Mouse (Mus musculus): ENCODE results near the gene Rusc2.

DNA sequence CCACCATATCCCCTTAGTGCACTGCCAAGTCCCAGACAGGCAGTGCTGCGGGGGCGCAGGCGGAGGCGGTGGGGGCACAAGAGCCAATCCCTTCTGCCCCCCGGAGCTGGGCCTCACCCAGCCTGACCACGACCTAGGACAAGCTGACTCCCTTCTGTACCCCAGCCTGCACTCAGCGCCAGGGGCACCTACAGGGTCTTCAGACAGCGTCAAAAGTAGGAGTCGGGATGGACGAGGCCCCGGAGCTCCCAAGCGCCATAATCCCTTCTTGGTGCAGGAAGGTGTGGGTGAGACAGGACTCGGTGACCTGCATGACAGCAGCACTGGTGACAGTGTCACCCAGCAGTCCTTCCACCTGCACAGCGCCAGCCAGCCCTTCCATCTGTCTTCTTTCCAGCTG lies 33.0 kb downstream of the Rusc2 start:
- TF ChIP-seq GATA1 (IDR thresholded peaks at IDR 0.05; ENCODE audit: borderline replicate concordance, low read length) (no peak), FLI1 (IDR thresholded peaks at IDR 0.05; ENCODE audit: low read length) (no peak)

Data from megakaryocyte, embryonic 14.5 days (primary cell).